Mouse (Mus musculus) heart, embryonic 16.5 days (tissue): ENCODE measurements around the gene Kif5c. TPM values are rescaled to one million over a fixed set of nuclear protein-coding genes. Genes with fewer than 3 reads are reported as not detected.

Experiments used
- ATAC-seq: fragments of 200-750 bp; cut with Nextera tagmentation; replicated peaks from 2 replicates; pipeline ENCODE4 v1.8.0; 2017; ENCODE audit warnings: moderate number of reproducible peaks; ENCODE audit not compliant: insufficient read depth, low FRiP score; ENCODE audit errors: extremely low read depth
- H3K27ac ChIP-seq: fragments of 300-500 bp; sonication (generic); 2 replicates; pipeline ENCODE4 v1.5.1; 2014; ENCODE audit warnings: mild to moderate bottlenecking, low read length, control low read depth, moderate library complexity
- H3K27me3 ChIP-seq: fragments of 300-500 bp; sonication (generic); 2 replicates; pipeline ENCODE4 v1.6.1; 2014; ENCODE audit warnings: low read length, mixed read lengths; ENCODE audit not compliant: control insufficient read depth, insufficient read depth
- H3K36me3 ChIP-seq: fragments of 300-500 bp; sonication (generic); 2 replicates; pipeline ENCODE4 v1.6.1; 2014; ENCODE audit not compliant: control insufficient read depth, insufficient read depth
- H3K4me1 ChIP-seq: fragments of 300-500 bp; sonication (generic); 2 replicates; pipeline ENCODE4 v1.6.1; 2014; ENCODE audit warnings: low read length, mixed read lengths; ENCODE audit not compliant: control insufficient read depth, insufficient read depth
- H3K4me2 ChIP-seq: fragments of 300-500 bp; sonication (generic); 2 replicates; pipeline ENCODE4 v1.6.1; 2014; ENCODE audit warnings: low read depth, mild to moderate bottlenecking, control low read depth, low read length
- H3K4me3 ChIP-seq: fragments of 300-500 bp; sonication (generic); 2 replicates; pipeline ENCODE4 v1.5.1; 2014; ENCODE audit warnings: mild to moderate bottlenecking, control low read depth, low read length
- H3K9ac ChIP-seq: fragments of 300-500 bp; sonication (generic); 2 replicates; pipeline ENCODE4 v1.6.1; 2014; ENCODE audit warnings: low read length, control low read depth
- H3K9me3 ChIP-seq: fragments of 300-500 bp; sonication (generic); replicated peaks from 2 replicates; pipeline ENCODE4 v1.6.1; 2016; ENCODE audit warnings: low read length; ENCODE audit not compliant: control insufficient read depth
- WGBS: fragments of 180-500 bp; shearing (Covaris S2); extraction: QIAGEN DNeasy Blood & Tissue Kit; methylation state at CpG from one replicate; pipeline ENCODE4 v1.1.7; 2014; 5-methylcytosine and 5-hydroxymethylcytosine counted together
- polyA plus RNA-seq: library from polyadenylated mRNA; unstranded; fragments of >200 nt; fragmentation: Nextera tagmentation; extraction: Ambion mirVana; gene quantifications from 2 replicates; pipeline ENCODE4 v1.2.1, GENCODE M21; 2015

Gene Kif5c
- polyA plus RNA-seq, 1 experiment from 2014 or later: 0.80 TPM

DNA sequence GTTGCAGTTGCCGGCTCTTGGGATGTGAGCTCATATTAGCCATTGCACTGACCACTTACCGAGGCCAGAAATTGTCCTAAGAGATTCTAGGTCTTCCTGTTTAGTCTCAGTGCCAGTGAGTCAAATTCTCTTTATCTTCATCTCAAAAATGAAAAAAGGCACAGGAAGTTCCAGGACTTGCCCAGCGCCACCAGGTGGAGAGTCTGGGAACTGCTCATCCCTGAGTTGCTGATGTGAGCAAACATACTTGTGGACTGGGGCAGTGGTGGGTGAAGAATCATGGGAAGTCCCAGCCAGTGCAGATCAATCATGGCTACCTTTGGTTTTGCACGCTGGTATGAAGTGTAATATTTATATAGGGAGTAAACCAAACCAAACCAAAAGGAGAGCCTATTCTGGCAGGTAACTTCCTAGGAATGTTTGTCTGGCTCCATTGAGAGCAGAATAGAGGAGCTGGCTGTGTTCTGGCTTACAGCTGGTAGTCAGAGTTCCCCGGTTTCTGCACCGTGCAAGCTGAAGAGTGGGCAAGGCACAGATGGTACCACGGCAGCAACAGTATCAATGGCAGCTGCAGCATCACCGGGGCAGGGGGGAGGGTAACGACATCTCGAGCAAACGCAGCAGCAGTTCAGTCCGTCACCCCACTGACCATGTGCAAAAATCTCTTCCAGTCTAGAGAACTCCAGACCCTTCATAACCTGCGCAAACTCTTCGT lies 129.7 kb downstream of the Kif5c start:
- Histone ChIP-seq H3K27ac (no peak overlapping the region), H3K4me2 (no peak overlapping the region), H3K4me3 (no peak overlapping the region), H3K27me3 (no peaks in the 10 kb centered on the region), H3K36me3 (no peaks in the 10 kb centered on the region), H3K9me3 (no peaks in the 10 kb centered on the region), H3K4me1 (peaks cover 23% of the 10 kb centered on the region), H3K9ac (no peak overlapping the region)
- no peak for ATAC-seq
- 79% methylated on average over 14 of the region's 14 CpGs for WGBS

DNA sequence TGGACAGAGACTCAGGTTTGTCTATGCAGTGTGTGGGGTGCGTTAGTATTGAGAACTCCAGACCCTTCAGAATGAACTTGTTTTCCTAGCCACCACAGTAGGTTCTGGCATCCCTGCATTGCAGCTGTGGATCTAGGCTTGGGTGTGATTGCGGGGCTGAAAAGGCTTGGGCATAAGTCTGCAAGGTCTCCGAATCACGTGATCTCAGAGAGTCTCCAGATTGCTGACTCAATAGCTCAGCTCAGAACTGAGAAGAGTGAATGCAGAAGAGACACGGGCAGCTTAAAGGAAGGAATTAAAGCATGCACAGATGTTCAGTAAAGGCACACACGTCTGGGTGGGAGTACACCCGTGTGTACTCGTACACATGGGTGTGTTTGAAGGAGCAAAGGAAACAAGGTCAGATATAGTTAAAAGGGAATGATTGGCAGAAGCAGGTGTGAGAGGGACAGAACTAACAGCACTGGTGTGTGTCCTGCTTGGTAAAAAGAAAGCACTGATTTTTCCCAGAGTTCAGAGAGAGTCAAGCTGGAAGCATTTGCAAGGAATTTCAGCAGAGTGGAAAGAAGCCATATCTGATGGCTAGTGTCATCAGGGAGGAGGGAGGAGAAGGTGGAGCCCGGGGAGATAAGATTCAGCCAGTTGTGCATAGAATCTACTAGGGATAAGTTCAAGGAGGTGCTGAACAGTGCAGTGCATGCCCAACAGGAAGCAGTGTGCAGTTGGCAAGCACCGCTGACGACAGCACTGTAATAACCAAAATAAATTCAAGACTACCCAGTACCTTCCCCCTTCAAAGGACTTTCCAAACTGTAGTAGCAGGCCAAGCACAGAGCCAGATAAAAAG lies 130.9 kb downstream of the Kif5c start:
- H3K27me3 ChIP-seq: no peaks in the 10 kb centered on the region
- H3K27ac ChIP-seq: peak overlapping the region; percentile 35
- H3K36me3 ChIP-seq: no peaks in the 10 kb centered on the region
- H3K4me3 ChIP-seq: no peak overlapping the region
- H3K9ac ChIP-seq: no peak overlapping the region
- WGBS: 35% methylated on average over 11 of the region's 11 CpGs
- H3K4me2 ChIP-seq: no peak overlapping the region
- ATAC-seq: peak; percentile 77
- no peaks in the 10 kb centered on the region for H3K9me3 ChIP-seq
- H3K4me1 ChIP-seq: peaks cover 16% of the 10 kb centered on the region

DNA sequence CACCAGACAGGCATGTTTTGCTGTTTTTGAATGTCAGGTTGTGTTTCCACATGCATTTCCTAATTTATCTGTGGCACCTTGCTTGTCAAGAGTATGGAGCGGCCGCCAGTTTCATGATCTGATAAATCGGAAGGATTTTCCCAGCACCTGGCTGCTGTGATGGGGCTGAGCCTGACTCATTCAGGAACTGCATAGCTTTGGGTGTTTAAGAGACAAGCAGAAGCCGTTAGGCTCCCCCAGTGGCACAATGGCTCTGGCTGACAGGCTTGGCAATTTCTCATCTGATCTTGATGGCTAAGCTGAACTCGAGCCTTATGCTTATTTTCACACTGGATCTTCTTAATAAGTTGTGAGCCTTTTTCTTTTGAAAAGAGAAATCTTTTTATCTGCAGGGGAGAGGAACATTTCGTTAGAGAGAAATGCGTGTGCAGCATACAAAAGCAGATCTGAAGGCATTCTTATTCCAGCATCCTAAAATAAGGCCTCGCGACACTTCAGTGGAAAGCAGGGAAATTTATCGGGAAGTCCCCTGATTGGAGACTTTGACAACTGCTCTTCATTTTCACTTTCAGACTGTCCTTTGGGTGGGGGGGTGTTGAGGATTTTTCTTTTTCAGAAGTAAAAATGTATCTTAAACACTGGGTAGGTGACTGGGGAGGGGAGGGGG lies 132.6 kb downstream of the Kif5c start:
- 78% methylated on average over 10 of the region's 10 CpGs for WGBS
- Histone ChIP-seq H3K9ac (no peak overlapping the region), H3K4me1 (peaks cover 12% of the 10 kb centered on the region), H3K36me3 (no peaks in the 10 kb centered on the region), H3K27ac (no peak overlapping the region), H3K27me3 (no peaks in the 10 kb centered on the region), H3K4me3 (no peak overlapping the region), H3K9me3 (no peaks in the 10 kb centered on the region), H3K4me2 (no peak overlapping the region)
- no peak for ATAC-seq

DNA sequence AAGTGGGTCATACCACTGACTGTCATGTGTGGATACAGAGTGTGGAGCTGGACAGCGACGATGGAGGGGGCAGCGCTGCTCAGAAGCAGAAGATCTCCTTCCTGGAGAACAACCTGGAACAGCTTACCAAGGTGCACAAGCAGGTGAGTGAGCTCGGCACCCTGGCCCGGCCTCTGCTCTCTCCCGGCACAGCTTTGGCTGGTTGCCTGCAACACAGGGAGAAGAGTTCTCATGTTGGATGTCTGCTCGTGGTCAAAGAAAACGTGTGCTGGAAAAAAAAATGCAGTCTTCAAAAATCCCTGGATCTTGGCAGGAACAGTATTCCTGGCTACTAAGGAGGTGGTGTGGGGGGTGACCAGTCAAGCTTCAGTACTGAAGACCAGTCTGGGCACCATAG lies 133.1 kb downstream of the Kif5c start:
- 75% methylated on average over 8 of the region's 8 CpGs for WGBS
- no peak overlapping the region for H3K4me3 ChIP-seq
- peaks cover 12% of the 10 kb centered on the region for H3K4me1 ChIP-seq
- H3K27ac ChIP-seq: no peak overlapping the region
- no peaks in the 10 kb centered on the region for H3K9me3 ChIP-seq
- H3K4me2 ChIP-seq: no peak overlapping the region
- H3K9ac ChIP-seq: no peak overlapping the region
- no peaks in the 10 kb centered on the region for H3K27me3 ChIP-seq
- ATAC-seq: no peak
- H3K36me3 ChIP-seq: no peaks in the 10 kb centered on the region

DNA sequence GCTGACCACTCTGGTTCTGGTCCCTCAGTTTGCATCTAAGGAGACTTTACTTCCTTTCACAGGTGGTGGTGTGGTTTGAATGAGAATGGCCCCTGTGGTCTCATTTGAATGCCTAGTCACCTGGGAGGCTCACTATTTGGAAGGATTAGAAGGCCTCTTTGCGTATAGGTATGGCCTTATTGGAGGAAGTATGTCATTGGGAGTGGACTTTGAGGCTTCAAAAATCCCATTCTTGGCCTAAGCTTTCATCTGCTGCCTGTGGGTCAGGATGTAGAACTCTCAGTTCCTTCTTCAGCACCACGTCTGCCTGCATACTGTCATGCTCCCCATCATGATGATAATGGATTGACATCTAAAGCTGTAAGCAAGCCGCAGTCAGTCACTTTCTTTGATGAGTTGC lies 134.0 kb downstream of the Kif5c start:
- Histone ChIP-seq H3K36me3 (no peaks in the 10 kb centered on the region), H3K27ac (no peak overlapping the region), H3K27me3 (no peaks in the 10 kb centered on the region), H3K4me1 (peaks cover 12% of the 10 kb centered on the region), H3K4me2 (no peak overlapping the region), H3K4me3 (no peak overlapping the region), H3K9ac (no peak overlapping the region), H3K9me3 (no peaks in the 10 kb centered on the region)
- no peak for ATAC-seq
- WGBS: 84% methylated on average over 3 of the region's 3 CpGs

DNA sequence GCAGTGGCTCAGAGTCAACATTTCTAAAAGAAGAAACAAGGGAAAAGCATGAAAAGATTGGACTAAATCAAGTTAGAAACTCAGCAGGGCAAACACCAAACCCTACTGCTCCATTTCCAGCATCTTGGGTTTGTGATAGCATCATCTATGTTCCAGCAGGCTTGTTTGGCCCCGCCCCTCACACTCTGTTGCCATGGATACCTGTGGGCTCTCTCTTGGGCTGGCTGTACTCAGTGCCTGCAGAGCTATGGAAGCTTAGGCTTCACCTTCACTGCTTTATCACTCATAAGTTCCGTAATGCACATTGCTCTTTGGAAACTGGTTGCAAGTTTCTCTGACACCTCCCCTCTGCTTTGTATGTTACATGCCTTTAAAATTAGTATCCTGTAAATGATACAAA lies 136.0 kb downstream of the Kif5c start:
- H3K4me1 ChIP-seq: peaks cover 9% of the 10 kb centered on the region
- no peak for ATAC-seq
- H3K27me3 ChIP-seq: no peaks in the 10 kb centered on the region
- WGBS: 58% methylated on average over 2 of the region's 2 CpGs
- H3K9ac ChIP-seq: no peak overlapping the region
- H3K4me2 ChIP-seq: no peak overlapping the region
- no peaks in the 10 kb centered on the region for H3K36me3 ChIP-seq
- H3K27ac ChIP-seq: no peak overlapping the region
- H3K4me3 ChIP-seq: no peak overlapping the region
- H3K9me3 ChIP-seq: no peaks in the 10 kb centered on the region

DNA sequence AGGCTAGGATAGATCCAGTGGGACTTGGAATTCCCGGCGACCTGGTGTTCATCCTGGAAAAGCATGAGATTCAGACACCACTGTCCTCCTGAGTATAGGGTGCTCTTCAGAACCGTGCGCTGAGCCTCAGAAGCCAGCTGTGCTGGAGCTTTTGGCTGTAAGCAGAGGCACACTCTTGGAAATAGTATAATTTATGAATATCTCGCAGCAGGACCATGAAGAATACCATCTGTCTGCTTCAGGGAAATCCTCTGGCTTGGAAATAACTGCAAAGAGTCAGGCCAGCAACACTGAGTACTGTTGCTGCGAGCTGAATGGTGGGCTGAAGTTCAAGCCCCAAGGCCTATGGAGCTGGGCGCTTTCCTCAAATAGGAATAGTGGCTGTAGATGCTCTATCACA lies 138.5 kb downstream of the Kif5c start:
- no peak overlapping the region for H3K4me2 ChIP-seq
- no peak overlapping the region for H3K9ac ChIP-seq
- no peaks in the 10 kb centered on the region for H3K9me3 ChIP-seq
- no peaks in the 10 kb centered on the region for H3K27me3 ChIP-seq
- no peak overlapping the region for H3K4me3 ChIP-seq
- WGBS: 84% methylated on average over 7 of the region's 7 CpGs
- no peaks in the 10 kb centered on the region for H3K4me1 ChIP-seq
- H3K27ac ChIP-seq: no peak overlapping the region
- H3K36me3 ChIP-seq: no peaks in the 10 kb centered on the region
- no peak for ATAC-seq

DNA sequence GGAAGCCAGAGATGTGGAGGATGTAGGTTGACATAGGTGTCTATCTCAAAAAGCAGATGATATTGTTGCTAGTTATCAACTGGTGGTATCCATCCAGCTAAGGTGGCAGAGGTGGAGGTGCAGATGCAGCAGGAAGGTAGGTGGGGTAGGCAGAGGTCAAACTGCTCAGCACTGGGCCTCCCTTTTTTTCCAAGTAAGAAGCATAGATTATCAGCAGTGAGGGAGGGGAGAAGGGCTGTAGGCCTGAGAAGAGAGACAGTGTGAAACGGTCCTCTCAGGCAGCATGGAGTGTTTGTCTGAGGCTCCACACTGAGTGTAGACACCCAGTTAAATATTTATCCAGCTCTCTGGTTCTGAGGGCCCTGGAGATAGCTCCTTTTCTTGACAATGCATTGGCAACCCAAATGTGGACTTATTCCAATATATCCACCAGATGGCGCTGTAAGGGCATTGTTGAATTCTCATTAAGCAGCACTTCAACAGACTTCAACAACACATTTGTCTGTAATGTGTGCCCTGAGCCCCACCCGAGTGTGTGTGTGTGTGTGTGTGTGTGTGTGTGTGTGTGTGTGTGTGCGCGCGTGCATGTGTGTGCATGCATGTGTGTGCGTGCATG lies 145.3 kb downstream of the Kif5c start:
- 33% methylated on average over 7 of the region's 7 CpGs for WGBS
- no peak overlapping the region for H3K4me2 ChIP-seq
- ATAC-seq: no peak

More for the DNA sequence above, 145.3 kb downstream of the Kif5c start:
- no peak overlapping the region for H3K4me3 ChIP-seq
- no peak overlapping the region for H3K9ac ChIP-seq
- H3K27ac ChIP-seq: no peak overlapping the region
- no peaks in the 10 kb centered on the region for H3K9me3 ChIP-seq
- H3K36me3 ChIP-seq: no peaks in the 10 kb centered on the region
- H3K27me3 ChIP-seq: no peaks in the 10 kb centered on the region
- no peaks in the 10 kb centered on the region for H3K4me1 ChIP-seq
